Mouse (Mus musculus) hindbrain, embryonic 11.5 days (tissue): Measurements from ENCODE around the gene Mrgprb3. TPM values are rescaled to one million over a fixed set of nuclear protein-coding genes. Genes with fewer than 3 reads are reported as not detected.

Experiments used
- ATAC-seq: fragments of 200-750 bp; cut with Nextera tagmentation; 2 replicates; pipeline ENCODE4 v1.8.0; 2017; ENCODE audit warnings: mild to moderate bottlenecking, moderate TSS enrichment, moderate library complexity; ENCODE audit not compliant: low FRiP score
- DNase-seq: peaks from one replicate; pipeline ENCODE4 v3.0.0-alpha.2; 2015; ENCODE audit warnings: low spot score
- H3K27ac ChIP-seq: fragments of 300-500 bp; sonication (generic); 2 replicates; pipeline ENCODE4 v1.5.1; 2014; ENCODE audit warnings: mild to moderate bottlenecking, low read depth, low read length
- H3K27me3 ChIP-seq: fragments of 300-500 bp; sonication (generic); 2 replicates; pipeline ENCODE4 v1.6.1; 2014; ENCODE audit warnings: mild to moderate bottlenecking, low read length, moderate library complexity, mixed read lengths; ENCODE audit not compliant: control insufficient read depth, insufficient read depth
- H3K36me3 ChIP-seq: fragments of 300-500 bp; sonication (generic); 2 replicates; pipeline ENCODE4 v1.6.1; 2014; ENCODE audit warnings: mild to moderate bottlenecking, low read length, moderate library complexity, mixed read lengths; ENCODE audit not compliant: control insufficient read depth, insufficient read depth
- H3K4me1 ChIP-seq: fragments of 300-500 bp; sonication (generic); replicated peaks from 2 replicates; pipeline ENCODE4 v1.6.1; 2014; ENCODE audit warnings: low read length, mixed read lengths; ENCODE audit not compliant: control insufficient read depth, insufficient read depth
- H3K4me2 ChIP-seq: fragments of 300-500 bp; sonication (generic); replicated peaks from 2 replicates; pipeline ENCODE4 v1.6.1; 2014; ENCODE audit warnings: mild to moderate bottlenecking, low read depth, low read length
- H3K4me3 ChIP-seq: fragments of 300-500 bp; sonication (generic); 2 replicates; pipeline ENCODE4 v1.5.1; 2014; ENCODE audit warnings: low read depth, low read length
- H3K9ac ChIP-seq: fragments of 300-500 bp; sonication (generic); 2 replicates; pipeline ENCODE4 v1.6.1; 2014; ENCODE audit warnings: low read depth, low read length
- H3K9me3 ChIP-seq: fragments of 300-500 bp; sonication (generic); 2 replicates; pipeline ENCODE4 v1.6.1; 2016; ENCODE audit warnings: low read length; ENCODE audit not compliant: control insufficient read depth
- WGBS: fragments of 180-500 bp; shearing (Covaris S2); extraction: QIAGEN DNeasy Blood & Tissue Kit; methylation state at CpG from one replicate; pipeline ENCODE4 v1.1.7; 2014; 5-methylcytosine and 5-hydroxymethylcytosine counted together
- polyA plus RNA-seq: library from polyadenylated mRNA; unstranded; fragments of >200 nt; fragmentation: Nextera tagmentation; extraction: Ambion mirVana; gene quantifications from 2 replicates; pipeline ENCODE4 v1.2.1, GENCODE M21; 2014

The Mrgprb3 gene
- not detected in 2 replicates for polyA plus RNA-seq

- no peak within 1 kb of the TSS for H3K4me3 ChIP-seq
- WGBS, result 93% methylated on average over 2 of the region's 2 CpGs
- H3K9ac ChIP-seq, result no peak within 1 kb of the TSS
- no peak within 1 kb of the TSS for H3K27ac ChIP-seq
- no peaks in the 10 kb centered on the region for H3K27me3 ChIP-seq
- no peaks in the 10 kb centered on the region for H3K36me3 ChIP-seq
- ATAC-seq (no peak), DNase-seq (no peak)
- H3K4me1 ChIP-seq, result no peaks in the 10 kb centered on the region
- no peak within 1 kb of the TSS for H3K4me2 ChIP-seq
- H3K9me3 ChIP-seq, result no peaks in the 10 kb centered on the region
Observed at GRCm38 (mm10) chr7:48643711-48644110, at the start of gene Mrgprb3. Gene Mrgprb3 (minus strand): TSS chr7:48643811.

Other genes starting within 250 kb of the Mrgprb3 start
- gene Mrgprb1, start 187.5 kb downstream of the Mrgprb3 start, polyA plus RNA-seq, result not detected in 2 replicates
- gene Mrgprx2, start 144.5 kb downstream of the Mrgprb3 start, polyA plus RNA-seq, result not detected in 2 replicates
- gene Mrgprb2, start 85.7 kb downstream of the Mrgprb3 start, polyA plus RNA-seq, result not detected in 2 replicates
- gene Zdhhc13, start 145.2 kb upstream of the Mrgprb3 start, polyA plus RNA-seq, result 38.3 and 40.9 TPM in 2 replicates
- gene Csrp3, start 204.2 kb upstream of the Mrgprb3 start, polyA plus RNA-seq, result 0.70 TPM in 1 of 2 replicates, not detected in the other
- gene E2f8, start 237.8 kb upstream of the Mrgprb3 start, polyA plus RNA-seq, result 12.9 and 17.1 TPM in 2 replicates